Mouse (Mus musculus) brain, embryonic 14.5 days (tissue): ENCODE measurements at regions not wholly inside any gene's neighbourhood (a gene's known extent, or its start where the extent isn't known, plus 50 kb on each side); places are given as distances from the start of the nearest gene placed in this dataset.

Experiments used
- CTCF ChIP-seq: fragments of 200-500 bp; IDR thresholded peaks from 2 replicates; pipeline ENCODE4 v1.5.1; 2012; ENCODE audit warnings: inconsistent platforms, mild to moderate bottlenecking, moderate library complexity, borderline replicate concordance; ENCODE audit not compliant: insufficient read depth, insufficient read length; ENCODE audit errors: extremely low read depth
- POLR2A ChIP-seq: fragments of 200-500 bp; IDR thresholded peaks from 2 replicates; pipeline ENCODE4 v1.6.1; 2012; ENCODE audit warnings: mild to moderate bottlenecking, inconsistent platforms, borderline replicate concordance; ENCODE audit not compliant: poor library complexity, insufficient read depth, insufficient read length, severe bottlenecking; ENCODE audit errors: extremely low read depth

DNA sequence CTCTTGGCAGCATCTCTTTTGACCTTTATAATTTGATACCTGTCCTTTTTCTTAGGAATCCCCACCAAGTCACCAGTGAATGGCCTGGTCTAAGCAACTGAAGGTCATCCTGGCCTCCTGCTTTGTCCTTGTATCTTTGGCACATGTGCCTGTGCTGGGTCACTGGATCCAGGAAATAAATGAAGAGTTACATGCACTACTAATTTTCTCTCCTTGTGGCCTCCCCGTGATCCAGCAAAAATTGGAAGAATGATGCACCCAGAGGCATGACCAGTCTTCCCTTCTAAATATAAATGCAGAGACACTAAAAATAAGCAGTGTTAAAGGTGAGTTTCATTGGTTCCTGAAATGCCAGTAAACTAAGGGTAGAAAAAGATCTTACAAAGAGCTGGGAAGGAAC is 141.4 kb upstream of the Nampt start:
- no peak for TF ChIP-seq POLR2A
- TF ChIP-seq CTCF = no peak
